Mouse (Mus musculus): ENCODE data around the gene Smim1.

The Smim1 gene

DNA sequence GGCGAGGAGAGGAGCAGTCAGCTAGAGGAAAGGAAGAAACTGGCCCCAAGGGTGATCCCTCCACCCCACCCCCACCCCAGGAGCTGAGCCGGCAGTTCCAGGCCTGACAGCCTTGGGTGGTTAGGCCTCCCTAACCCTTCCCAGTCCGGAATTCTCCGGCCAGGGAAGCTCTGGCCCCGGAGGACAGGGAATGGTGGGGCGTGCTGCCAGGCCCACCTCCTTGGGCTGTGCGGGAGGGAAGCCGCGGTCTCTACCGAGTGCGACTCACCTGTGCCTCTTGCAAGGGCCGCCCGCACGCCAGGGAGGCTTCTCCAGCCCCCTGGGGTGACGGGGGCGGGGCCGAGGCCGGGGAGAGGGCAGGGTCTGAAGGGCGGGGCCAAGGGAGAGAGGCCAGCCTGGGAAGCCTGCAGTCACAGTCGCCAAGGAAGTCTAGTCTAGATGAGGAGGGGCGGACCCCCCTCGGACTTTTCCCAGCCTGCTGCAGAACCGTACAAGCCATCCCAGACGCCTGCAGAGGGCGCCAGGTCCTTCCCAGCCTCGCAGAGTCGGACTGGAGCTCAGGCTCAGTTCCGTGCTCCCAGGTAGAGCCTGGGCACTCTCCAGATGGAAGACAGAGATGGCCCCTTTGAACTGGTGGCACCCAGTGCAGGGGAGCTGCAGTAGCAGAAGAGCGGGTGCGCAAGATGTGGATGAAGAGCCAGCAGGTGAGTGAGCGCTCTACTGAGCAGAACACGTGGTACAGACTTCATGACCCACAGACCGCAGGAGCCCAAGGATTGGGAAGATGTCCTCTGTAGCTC is at the start of gene Smim1:
TSS of gene Smim1 (minus strand) at position 590 of the 800 bp plus-strand sequence.
- peak; percentile 74 for DNase-seq

DNA sequence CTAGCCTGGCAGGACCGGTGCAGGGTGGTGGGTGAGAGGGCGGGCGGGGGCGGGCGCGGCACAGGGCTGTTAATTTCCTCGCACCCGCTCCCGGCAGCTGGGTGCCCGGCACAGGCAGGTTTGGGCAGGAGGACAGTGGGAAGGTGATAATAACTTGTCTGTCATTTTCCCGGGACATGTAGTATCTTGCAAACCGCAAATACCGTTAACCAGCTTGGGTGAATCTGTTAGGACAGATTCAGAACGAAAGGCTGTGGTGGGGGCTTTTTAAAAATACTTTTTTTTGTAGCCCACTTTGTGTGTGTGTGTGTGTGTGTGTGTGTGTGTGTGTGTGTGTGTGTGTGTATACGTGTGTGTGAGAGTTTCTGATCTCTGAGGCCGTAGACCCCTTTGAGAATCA is 45.9 kb upstream of the Smim1 start:
- DNase-seq: no peak

DNA sequence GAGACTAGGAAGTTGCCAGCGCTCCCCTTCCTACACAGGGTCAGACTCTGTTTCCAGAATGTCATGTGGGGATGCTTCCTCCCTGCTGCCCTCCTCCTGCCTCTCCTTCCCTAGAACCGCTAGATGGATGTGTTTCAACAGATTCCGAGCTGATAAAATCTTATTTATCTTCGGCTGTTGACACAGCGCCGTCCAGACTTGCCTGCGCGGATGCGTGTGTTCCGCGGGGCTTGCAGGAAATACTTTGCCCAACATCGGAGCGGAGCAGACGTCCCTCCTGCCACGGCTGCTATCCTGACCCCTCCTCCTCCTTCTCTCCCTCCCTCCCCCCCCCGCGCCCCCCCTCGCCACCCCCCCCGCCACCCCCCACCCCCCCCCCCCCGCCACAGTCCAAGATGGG is 45.5 kb upstream of the Smim1 start:
- DNase-seq: no peak

DNA sequence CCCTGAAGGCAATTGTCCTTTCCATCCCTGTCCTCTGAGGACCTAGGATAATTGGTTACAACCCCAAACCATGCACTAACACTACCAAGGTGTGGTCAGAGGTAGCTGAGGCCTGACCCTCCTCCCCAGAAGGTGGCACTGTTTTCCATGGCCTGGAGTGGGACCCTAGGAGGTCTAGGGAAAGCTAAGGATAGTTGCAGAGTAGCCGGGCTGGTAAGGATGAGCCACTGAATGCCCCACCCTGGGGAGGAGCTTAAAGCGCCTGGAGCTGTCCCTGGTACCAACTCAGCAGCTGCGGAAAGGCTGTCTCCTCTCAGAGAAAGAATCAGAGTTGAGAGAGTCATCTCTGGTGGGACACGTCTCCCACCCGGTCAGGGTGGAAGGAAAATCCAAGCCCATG is 44.9 kb upstream of the Smim1 start:
- no peak for DNase-seq

DNA sequence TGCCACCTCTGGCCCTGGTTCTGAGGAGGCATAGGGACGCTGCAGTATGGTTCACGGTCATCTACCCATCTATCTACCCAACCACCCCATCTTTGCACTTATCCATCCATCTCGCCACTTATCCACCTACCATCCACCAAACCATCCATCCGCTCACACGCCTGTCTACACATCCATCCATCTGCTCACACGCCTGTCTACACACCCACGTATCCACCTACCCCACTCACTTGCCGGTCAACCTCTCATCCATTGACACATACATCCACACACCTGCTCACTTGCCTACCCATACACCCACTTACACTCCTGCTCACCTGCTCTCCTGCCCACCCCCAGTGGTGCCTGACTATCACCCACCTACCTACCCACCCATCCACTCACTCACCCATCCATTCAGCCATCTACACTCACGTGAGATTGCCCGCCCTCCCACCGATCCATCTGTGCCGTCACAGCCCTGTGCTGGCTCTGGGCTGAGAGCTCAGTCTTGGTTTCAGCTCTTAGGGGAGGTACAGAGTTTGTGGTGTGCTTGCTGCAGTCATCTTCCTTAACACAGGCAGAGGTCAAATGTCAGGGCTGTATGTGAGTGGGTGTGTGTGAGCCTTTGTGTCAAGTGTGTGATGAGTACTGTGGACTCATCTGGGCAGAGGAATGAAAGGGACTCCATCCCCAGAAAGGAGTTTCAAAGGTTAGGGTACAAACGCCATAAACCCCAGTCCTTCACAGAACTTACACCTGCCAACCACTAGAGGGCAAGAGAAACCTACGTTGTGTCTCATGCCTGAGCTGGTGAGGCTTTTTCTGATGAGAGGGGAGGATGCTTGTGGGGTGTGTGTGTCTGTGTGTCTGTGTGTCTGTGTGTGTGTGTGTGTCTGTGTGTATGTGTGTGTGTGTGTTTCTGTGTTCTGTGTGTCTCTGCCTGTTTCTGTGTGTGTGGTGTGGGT is 39.1 kb upstream of the Smim1 start:
- DNase-seq: no peak

DNA sequence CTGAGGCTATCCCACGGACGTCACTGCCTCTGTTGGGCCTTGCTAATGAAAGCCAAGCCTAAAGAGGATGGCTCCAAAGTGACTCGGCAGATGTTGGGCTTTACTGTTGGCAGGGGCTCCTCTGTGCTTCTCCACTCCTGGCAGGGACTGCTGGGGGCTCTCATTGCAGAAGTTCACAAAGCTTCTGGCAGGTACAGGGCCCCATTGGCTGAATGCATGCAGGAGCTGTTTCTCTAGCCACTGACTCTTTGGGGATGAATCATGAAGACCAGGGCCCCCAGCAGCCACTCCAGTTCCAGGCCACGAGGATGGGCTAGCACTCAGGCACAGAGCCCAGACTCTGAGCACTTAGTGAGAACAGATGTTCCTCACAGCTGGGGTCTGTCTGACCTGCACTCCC is 31.7 kb upstream of the Smim1 start:
- DNase-seq: no peak

DNA sequence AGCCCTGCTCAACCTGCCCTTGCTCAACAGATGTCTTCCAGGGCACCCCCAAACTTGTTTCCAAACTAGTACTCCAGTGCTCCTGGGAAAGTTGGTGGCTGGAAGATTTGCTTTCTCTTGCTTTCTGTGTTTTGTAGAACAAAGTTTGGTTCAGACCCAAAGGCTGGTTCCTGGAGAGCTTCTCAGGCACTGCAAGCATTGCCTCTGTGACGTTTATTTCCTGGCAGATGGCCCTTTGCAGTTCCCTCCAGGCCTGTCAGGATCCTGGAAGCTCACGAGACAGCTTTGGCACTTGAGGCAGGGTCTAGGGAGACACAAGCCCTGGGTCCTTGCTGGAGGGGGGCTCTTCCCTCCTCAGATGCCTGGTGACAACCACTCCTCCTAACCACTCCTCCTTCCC is 30.6 kb upstream of the Smim1 start:
- no peak for DNase-seq

DNA sequence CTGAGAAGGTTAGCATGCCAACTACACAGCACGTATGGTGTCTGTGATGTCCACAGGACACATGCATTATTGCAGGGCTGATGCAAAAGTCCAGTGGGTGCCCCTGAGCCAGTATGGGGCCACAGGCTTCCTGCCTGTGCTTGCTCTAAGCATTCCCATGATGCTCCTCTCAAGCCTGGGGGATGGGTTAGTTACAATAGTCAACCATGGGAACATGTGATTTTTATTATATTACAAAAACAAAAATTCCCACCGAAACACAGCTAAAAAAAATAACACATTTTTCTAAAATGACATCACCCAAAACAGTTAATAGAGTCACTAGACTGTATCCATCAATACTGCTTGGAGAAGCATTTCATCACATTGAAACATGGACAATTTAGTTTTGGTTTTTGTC is 30.0 kb upstream of the Smim1 start:
- no peak for DNase-seq

DNA sequence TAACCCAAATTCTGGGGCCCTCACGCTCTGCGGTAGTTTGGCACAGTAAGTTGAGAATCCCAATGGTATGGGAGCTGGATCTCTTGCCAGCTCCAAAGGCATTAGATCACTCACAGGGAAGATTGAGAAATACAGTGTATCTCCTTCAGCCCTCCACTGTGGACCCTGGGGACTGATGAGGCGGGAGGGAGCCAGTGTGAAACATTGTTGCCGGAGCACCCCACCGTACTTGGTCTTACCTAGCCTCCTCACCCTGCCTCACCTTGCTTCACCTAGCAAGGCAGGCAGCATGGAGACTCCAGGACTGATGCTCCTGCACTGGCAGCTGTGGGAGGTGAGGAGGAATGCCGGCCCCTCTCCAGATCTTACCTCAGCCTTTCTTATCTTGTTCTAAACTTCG is 29.5 kb upstream of the Smim1 start:
- no peak for DNase-seq

DNA sequence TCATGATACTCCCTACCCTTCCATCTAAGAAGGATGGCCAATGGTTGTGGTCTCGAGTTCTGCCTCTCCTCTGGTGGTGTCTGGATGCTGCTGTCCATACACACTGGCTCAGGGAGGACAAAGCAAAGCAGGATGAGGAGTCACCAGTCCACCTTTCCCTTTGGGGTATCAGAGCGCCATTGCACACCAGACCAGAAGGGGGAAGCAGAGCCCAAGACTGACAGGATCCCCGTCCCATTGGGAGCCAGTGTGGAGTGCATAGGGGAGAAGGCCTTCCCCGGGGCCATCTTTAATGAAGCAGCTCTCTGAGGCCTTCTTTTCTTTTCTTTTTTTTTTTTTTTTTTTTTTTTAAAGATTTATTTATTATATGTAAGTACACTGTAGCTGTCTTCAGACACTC is 27.0 kb upstream of the Smim1 start:
- no peak for DNase-seq

DNA sequence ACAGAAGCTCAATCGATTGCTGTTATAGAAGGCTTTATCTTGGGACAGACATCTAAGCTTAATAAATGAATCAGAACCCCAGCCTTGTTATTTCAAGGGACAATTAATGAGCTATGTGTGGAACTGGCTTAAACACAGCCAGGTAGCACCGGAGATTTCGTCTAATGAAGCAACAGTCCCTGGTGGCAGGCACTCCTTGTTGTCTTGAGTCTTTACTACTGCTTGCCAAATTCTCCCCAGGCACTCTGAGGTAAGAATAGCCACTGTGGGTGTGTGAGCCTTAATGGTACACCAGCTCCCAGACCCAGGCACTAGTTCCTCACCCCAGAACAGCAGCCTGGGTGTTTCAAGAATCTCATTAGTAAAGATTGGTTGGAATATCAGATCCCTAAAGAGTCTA is 25.4 kb upstream of the Smim1 start:
- no peak for DNase-seq

DNA sequence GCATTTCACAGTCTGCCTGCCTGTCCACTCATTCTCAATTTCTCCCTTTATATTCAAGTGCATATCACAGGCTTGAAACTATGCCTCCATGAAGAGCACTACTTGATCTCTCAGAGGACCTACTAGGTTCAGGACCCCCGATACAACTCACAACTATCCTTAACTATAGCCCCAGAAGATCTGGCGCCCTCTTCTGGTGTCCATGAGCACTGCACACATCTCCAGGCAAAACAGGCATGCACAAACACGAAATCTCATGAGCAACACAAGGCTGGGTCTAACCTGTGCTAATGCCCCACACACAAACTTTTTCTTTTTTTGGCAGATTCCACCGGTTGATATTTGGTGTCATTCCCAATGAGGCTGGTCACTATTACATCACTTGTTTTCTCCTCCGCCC is 19.8 kb upstream of the Smim1 start:
- DNase-seq: no peak

DNA sequence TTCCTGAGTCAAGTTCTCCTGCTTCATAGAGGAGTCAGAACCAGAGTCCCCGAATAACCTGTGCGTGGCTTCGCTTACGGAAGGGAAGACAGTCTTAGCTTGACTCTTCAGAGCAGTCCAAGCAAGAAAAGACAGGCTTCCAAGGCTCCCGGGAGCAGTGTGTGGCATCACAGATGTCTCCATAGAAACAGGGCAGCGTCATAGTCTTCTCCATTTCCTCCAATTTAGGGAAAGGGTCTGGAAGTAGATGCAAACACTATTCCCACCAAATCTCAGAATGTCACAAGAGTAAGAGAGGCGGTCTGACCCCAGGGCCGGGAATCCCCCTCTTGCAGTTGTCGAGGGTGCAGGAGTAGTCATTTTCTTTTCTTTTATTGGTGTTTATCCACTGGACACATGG is 16.5 kb upstream of the Smim1 start, which contains the start of gene Ccdc27:
TSS of gene Ccdc27 (minus strand) at position 101 of the 400 bp plus-strand sequence.
- DNase-seq: no peak

DNA sequence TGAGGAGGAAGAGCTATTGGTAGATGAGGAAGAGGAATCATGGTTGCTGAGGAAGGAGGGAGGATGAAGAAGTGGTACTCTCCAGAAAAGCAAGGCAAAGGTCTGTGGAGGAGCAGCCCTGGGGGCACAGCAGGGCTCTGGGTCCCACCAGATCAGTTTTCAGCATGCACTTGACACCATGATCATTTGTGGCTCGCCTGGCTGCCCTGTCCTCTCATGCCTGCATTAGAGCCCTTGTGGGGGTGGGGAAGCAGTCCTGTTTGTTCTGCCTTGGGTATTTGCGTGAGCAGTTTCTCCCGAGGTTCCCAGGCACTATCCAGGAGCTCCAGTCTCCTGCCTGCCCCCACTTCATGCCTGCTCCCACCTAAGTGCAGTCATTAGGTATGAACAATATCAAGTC is 11.1 kb upstream of the Smim1 start:
- no peak for DNase-seq

DNA sequence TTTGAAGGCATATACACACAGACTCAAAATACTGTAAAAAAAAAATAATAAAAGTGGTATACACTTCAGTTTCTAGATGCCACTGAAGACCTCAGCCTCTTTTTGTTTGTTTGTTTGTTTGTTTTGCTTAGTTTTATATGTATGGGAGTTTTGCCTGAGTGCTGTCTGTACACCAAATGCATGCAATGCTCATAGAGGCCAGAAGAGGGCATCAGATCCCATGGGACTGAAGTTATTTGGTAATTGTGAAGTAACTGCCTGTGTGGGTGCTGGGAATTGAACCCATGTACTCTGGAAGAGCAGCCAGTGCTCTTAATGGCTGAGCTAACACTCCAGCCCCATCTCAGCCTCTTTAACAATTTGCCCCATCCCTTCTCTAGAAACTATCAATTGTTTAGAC is 2.6 kb upstream of the Smim1 start:
- DNase-seq: peak; percentile 22

DNA sequence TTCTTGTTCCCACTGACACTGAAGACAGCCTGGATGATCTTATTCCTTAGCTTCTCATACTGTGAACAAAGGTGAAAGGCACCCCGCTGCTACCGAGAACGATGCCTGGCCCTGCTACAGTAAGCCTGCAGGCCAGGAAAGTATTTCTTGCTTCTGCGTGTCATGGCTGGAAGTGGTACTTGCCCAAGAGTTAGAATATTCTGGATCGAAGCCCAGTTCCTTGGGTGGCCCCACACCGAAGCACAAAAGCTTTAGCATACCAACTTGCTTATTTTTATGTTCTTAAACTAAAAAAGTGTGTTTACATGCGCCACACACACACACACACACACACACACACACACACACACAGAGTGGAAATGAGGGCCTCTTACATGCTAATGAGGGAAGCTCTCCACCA is 2.0 kb upstream of the Smim1 start:
- DNase-seq: no peak

DNA sequence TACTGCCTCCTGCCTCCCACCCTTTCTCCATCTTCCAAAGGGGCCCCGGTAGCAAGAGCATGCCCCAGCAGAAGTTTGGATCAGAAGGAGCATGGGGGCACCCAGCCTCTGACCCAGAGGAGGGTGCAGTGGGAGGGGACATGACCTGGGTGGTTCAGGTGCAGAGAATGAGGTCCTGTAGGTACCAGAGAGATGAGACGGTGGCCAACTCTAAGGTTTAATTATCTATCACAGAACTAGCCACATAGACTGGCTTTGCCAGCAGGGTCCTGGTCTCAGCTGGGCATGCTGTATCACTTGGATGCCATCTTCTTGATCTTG is 371 bp upstream of the Smim1 start:
- no peak for DNase-seq

DNA sequence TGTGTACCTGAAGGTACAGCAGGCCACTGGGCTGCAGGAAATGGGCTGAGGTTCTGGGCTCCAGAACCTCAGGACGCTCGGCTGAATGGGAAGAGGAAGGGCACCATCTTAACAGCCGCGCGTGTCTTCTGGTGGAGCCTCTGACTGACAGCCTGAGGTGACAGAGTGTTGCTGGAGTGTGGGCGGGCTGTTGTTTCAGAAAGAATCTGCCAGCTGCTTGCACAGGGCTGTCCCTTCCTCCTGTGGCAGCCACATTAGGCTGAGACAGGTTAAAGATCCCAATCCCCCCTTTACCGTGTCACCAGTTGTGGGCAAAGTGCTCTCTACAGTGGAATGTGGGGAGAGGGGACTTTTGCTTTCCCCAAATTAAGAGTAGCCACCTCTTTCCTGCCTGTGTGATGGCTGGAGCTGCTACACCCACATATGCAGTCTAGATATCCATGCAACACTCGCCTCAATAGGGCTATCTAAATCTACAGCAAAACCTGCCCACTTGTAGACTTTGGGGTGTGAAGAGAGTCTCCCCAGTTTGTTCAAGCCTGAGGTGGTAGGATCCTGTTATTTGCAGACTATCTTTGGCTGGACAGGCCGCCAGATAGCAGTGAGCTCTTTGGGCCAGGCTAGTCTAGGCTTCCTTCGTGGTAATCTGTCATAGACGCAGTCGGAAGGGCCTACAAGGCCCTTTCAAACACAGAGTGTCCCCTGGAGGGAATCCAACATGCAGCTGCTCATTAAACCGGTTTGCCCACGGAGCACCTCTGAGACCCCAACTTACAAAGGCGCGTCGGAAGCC is 1.1 kb downstream of the Smim1 start:
- no peak for DNase-seq

DNA sequence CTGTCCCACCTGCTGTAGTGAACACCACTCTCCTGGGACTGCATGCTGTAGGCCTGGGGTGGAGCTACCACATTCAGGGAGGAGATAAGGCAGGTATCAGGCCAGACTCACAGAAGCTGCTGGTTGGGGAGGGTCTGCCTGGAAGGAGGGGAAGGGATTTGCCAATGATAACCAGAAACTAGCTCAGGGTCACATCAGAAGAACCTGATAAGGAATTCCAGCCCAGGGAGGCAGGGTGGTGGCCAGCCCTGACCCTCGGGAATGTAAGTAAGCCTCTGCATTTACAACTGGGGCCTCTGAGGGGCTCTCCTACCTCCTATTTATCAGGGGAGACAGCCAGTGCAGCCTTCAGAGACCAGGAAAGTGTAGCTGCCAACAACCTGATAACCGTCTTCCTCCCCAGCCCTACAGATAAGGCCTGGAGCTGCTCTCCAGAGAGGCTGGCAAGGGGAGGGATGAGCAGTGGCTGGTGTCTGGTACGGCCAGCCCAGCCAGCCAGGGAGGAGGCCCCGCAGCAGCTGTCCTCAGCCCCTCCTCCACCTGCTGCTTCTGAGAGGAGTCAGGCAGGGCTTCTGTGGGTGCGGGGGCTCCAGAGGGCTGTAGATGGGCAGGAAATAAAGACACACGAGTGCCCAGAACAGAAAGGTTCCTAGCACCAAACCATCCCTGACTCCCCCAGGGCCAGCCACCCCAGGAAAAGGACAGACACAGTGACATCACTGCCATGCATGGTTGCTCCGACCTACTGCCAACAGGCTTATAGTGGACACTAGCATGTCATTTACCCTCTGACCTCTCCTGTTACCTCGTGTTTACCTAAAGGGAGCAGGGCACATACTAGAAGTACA is 2.1 kb downstream of the Smim1 start:
- no peak for DNase-seq

DNA sequence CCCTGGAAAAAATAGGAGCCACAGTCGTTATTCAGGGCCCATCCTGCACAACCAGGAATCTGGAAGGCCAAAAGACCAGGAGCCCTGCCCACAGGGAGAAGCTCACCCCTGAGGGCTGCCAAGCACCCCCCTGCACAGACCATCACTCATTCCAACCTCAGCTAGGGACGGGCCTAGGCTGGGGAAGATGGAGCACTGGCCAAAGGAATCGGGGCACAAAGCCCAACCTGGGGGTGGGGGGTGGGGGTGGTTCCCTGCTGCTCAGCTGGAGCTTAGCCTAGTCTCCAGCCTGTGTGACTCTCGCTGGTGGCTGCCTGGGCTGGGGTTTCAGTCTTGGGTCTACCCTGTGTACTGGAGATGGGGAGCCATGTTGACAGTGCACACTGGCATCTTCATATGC is 3.2 kb downstream of the Smim1 start:
- DNase-seq: no peak

DNA sequence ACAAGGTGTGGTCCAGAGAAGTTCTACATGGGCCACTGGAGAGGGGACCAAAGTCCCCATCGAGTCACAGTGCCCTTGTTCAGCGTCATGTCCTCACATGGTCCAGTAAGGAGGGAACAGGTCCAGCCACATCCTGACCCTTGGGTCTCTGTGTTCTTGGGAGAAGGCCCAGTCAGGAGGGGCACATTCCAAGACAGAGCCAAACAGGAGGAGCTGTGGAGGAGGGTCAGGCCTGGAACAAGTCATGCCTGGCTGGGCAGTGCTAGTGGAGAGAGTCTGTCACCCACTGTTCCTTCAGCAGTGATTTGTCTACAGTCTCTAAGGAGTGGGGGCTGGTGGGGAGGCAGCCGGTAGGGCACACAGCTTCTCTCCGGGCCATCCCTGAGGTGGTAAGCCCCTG is 3.6 kb downstream of the Smim1 start:
- no peak for DNase-seq

DNA sequence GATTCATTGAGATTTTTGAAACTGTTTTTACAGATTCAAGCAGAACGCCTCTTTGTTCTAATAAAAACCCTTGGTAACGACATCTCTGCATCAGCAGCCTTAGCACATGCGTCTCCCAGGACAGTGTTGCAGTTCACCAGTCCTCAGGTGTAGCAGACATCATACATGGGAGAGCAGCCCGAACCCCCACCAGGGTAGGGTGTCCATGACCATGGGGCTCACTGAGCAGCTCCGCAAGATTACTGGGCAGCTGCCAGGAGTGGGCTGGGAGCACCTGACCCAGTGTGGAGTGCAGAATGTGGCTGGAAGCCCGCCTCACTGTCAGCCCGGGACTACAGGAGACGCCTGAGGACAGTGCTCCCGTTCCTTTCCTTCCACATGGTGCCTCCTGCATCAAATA is 4.6 kb downstream of the Smim1 start:
- no peak for DNase-seq

DNA sequence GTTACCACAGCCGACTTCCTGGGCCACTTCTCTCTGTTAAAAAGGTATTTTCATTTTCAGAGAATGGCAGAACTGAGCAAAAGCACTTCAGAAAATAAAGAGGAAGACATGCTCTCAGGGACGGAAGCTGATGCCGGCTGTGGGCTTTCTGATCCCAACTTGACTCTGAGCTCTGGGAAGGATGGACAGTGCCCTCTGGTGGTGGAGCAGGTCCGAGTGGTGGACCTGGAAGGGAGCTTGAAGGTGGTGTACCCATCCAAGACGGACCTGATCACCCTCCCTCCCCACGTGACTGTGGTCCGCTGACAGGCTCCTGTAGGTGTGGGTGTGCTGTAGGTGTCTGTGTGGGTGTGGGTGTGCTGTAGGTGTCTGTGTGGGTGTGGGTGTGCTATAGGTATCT is 6.5 kb downstream of the Smim1 start:
- peak; percentile 63 for DNase-seq

Measured in right cerebral cortex, postnatal 14 days (tissue).